33 mouse cellular contexts compared by ENCODE assay signal in the genomic region with DNA sequence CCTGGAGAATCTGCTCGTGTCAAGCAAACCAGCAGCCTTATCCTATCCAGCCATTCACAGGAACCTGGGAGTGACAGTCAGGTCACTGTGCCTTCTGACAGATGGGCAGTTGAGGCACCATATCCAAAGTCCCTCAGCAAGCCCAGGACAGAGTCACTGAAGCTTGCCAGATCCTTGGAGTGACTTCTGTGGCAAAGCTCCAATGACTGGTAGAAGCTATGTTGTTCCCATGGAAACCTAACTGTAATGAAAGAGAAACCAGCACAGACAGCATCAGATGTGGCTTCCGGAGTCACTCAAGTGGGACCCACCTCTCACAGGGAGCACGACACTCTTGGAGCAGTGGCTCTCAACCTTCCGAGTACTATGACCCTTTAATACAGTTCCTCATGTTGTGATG.
DNase-seq lines count a peak whose midpoint lies in the region; ATAC-seq and TF ChIP-seq lines count a peak whose summit lies in the region.
"Had no signal": no experiment of that assay in that cellular context is flagged by ENCODE, and none has a peak within 500 bp of the region (broad histone marks: within the 10 kb centered on the region; RNA-seq: fewer than 3 reads in every experiment).

No protein-coding gene starts in this region.

- DNase-seq in kidney, postnatal 0 days (ENCODE audit: low spot score), result peak; percentile 8
- no peak for DNase-seq in kidney, adult 2 months
- DNase-seq in midbrain, postnatal 0 days (ENCODE audit: low spot score), result peak; percentile 69
- no peak for DNase-seq in midbrain, embryonic 10.5 days (ENCODE audit: low spot score)
- DNase-seq in brain, adult 2 months (ENCODE audit: low read depth, low spot score), result peak; percentile 32
- DNase-seq in right cerebral cortex, adult 2 months (ENCODE audit: low spot score in 2 of 2), result no peak
- DNase-seq: adrenal gland, adult 2 months; adrenal gland, postnatal 36 days; cerebellum, adult 11 months; cerebellum, adult 9-10 months; embryo, embryonic 11 days; gastrocnemius, postnatal 36 days; heart, adult 18-20 months; heart, postnatal 36 days; kidney, adult 8-10 months; kidney, postnatal 14 days; layer of hippocampus, adult 9-11 months; liver, postnatal 0 days; lung, postnatal 36 days; retina, postnatal 1 day; right cerebral cortex, postnatal 4 days; thymus, adult 18-20 months; thymus, postnatal 25 days had no signal

- no peak for TF ChIP-seq POLR2A in kidney, adult 2 months (IDR thresholded peaks at IDR 0.05; ENCODE audit: low read depth, low read length)

- WGBS in forebrain, embryonic 15.5 days, result 69% methylated on average over 4 of the region's 4 CpGs
- WGBS in forebrain, embryonic 13.5 days, result 87% methylated on average over 4 of the region's 4 CpGs
- 60% methylated on average over 4 of the region's 4 CpGs for WGBS in kidney, postnatal 0 days
- WGBS in kidney, adult 2 months, result 45% methylated on average over 4 of the region's 4 CpGs
- 52% methylated on average over 4 of the region's 4 CpGs for WGBS in midbrain, postnatal 0 days
- 86% methylated on average over 4 of the region's 4 CpGs for WGBS in midbrain, embryonic 10.5 days

- H3K4me1 ChIP-seq in forebrain, embryonic 15.5 days, result 0 out of 2 replicates have a peak, but pooled peaks cover 5% of the 10 kb centered on the region
- H3K4me1 ChIP-seq in forebrain, embryonic 13.5 days, result peaks cover 8% of the 10 kb centered on the region; the same call in 1 of the 2 replicates
- H3K4me1 ChIP-seq in kidney, postnatal 0 days (replicated peaks; ENCODE audit: insufficient read depth, low read length), result no peaks in the 10 kb centered on the region
- H3K4me1 ChIP-seq in kidney, adult 2 months (ENCODE audit: control insufficient read depth, insufficient read depth, low read length), result no peaks in the 10 kb centered on the region
- 0 out of 2 replicates have a peak, but pooled peaks cover 6% of the 10 kb centered on the region for H3K4me1 ChIP-seq in midbrain, postnatal 0 days (ENCODE audit: insufficient read depth, low read length)
- peaks cover 14% of the 10 kb centered on the region for H3K4me1 ChIP-seq in midbrain, embryonic 10.5 days
- H3K4me1 ChIP-seq: embryonic facial prominence, embryonic 12.5 days; liver, embryonic 12.5 days had no signal

- H3K36me3 ChIP-seq in forebrain, embryonic 15.5 days, result no peaks in the 10 kb centered on the region
- H3K36me3 ChIP-seq in forebrain, embryonic 13.5 days (ENCODE audit: poor library complexity, severe bottlenecking), result no peaks in the 10 kb centered on the region
- H3K36me3 ChIP-seq in kidney, postnatal 0 days (ENCODE audit: insufficient read depth, low read length), result no peaks in the 10 kb centered on the region
- H3K36me3 ChIP-seq in kidney, adult 2 months (ENCODE audit: control insufficient read depth, insufficient read depth, low read length), result no peaks in the 10 kb centered on the region
- no peaks in the 10 kb centered on the region for H3K36me3 ChIP-seq in midbrain, postnatal 0 days (ENCODE audit: insufficient read depth, low read length)
- no peaks in the 10 kb centered on the region for H3K36me3 ChIP-seq in midbrain, embryonic 10.5 days
- H3K36me3 ChIP-seq: embryonic facial prominence, embryonic 12.5 days; liver, embryonic 12.5 days; neural tube, embryonic 13.5 days had no signal

- H3K27ac ChIP-seq in forebrain, embryonic 15.5 days (replicated peaks), result no peak overlapping the region
- no peak overlapping the region for H3K27ac ChIP-seq in forebrain, embryonic 13.5 days
- no peak overlapping the region for H3K27ac ChIP-seq in kidney, postnatal 0 days
- H3K27ac ChIP-seq in kidney, adult 2 months (ENCODE audit: insufficient read depth, low read depth, low read length), result no peak overlapping the region
- H3K27ac ChIP-seq in midbrain, postnatal 0 days (ENCODE audit: low read depth, low read length), result no peak overlapping the region
- H3K27ac ChIP-seq in midbrain, embryonic 10.5 days (replicated peaks), result no peak overlapping the region
- H3K27ac ChIP-seq: embryonic facial prominence, embryonic 12.5 days; hindbrain, embryonic 14.5 days; liver, embryonic 12.5 days; neural tube, embryonic 13.5 days; stomach, postnatal 0 days had no signal

- no peaks in the 10 kb centered on the region for H3K9me3 ChIP-seq in forebrain, embryonic 15.5 days
- no peaks in the 10 kb centered on the region for H3K9me3 ChIP-seq in forebrain, embryonic 13.5 days (replicated peaks)
- H3K9me3 ChIP-seq in kidney, postnatal 0 days (replicated peaks; ENCODE audit: low read length), result no peaks in the 10 kb centered on the region
- H3K9me3 ChIP-seq in midbrain, postnatal 0 days (ENCODE audit: low read length), result no peaks in the 10 kb centered on the region
- H3K9me3 ChIP-seq in midbrain, embryonic 10.5 days (replicated peaks), result no peaks in the 10 kb centered on the region
- H3K9me3 ChIP-seq: embryonic facial prominence, embryonic 12.5 days; liver, embryonic 12.5 days; neural tube, embryonic 13.5 days had no signal

- H3K4me2 ChIP-seq in forebrain, embryonic 15.5 days (replicated peaks), result no peak overlapping the region
- no peak overlapping the region for H3K4me2 ChIP-seq in forebrain, embryonic 13.5 days
- no peak overlapping the region for H3K4me2 ChIP-seq in kidney, postnatal 0 days (ENCODE audit: low read length)
- H3K4me2 ChIP-seq in midbrain, postnatal 0 days (ENCODE audit: low read depth, low read length, poor library complexity, severe bottlenecking), result no peak overlapping the region
- H3K4me2 ChIP-seq: embryonic facial prominence, embryonic 12.5 days; heart, embryonic 11.5 days; hindbrain, embryonic 14.5 days; liver, embryonic 12.5 days; neural tube, embryonic 13.5 days had no signal

- H3K4me3 ChIP-seq in forebrain, embryonic 15.5 days, result no peak overlapping the region
- H3K4me3 ChIP-seq in forebrain, embryonic 13.5 days, result no peak overlapping the region
- H3K4me3 ChIP-seq in kidney, postnatal 0 days (replicated peaks; ENCODE audit: low read depth, low read length), result no peak overlapping the region
- H3K4me3 ChIP-seq in kidney, adult 2 months (ENCODE audit: insufficient read depth, low read depth, low read length), result no peak overlapping the region
- no peak overlapping the region for H3K4me3 ChIP-seq in midbrain, postnatal 0 days (ENCODE audit: low read depth, low read length)
- H3K4me3 ChIP-seq in midbrain, embryonic 10.5 days, result no peak overlapping the region
- H3K4me3 ChIP-seq: embryonic facial prominence, embryonic 12.5 days; liver, embryonic 12.5 days; myocyte; neural tube, embryonic 13.5 days had no signal

- ATAC-seq in forebrain, embryonic 15.5 days (replicated peaks), result 0 out of 2 replicates have a peak, but pooled peaks have one; percentile 23
- no peak for ATAC-seq in forebrain, embryonic 13.5 days
- no peak; the same call in 1 of the 2 replicates for ATAC-seq in kidney, postnatal 0 days (replicated peaks; ENCODE audit: low FRiP score, low read depth)
- ATAC-seq in midbrain, postnatal 0 days (ENCODE audit: low FRiP score), result no peak
- ATAC-seq: liver, embryonic 12.5 days; liver, postnatal 0 days; midbrain, embryonic 16.5 days had no signal

- no peaks in the 10 kb centered on the region for H3K27me3 ChIP-seq in forebrain, embryonic 15.5 days
- no peaks in the 10 kb centered on the region for H3K27me3 ChIP-seq in forebrain, embryonic 13.5 days
- H3K27me3 ChIP-seq in kidney, postnatal 0 days (ENCODE audit: insufficient read depth, low read length), result no peaks in the 10 kb centered on the region
- H3K27me3 ChIP-seq in kidney, adult 2 months (replicated peaks; ENCODE audit: control insufficient read depth, insufficient read depth, low read length), result no peaks in the 10 kb centered on the region
- H3K27me3 ChIP-seq in midbrain, postnatal 0 days (ENCODE audit: insufficient read depth, low read length), result no peaks in the 10 kb centered on the region
- no peaks in the 10 kb centered on the region for H3K27me3 ChIP-seq in midbrain, embryonic 10.5 days (ENCODE audit: low read depth, poor library complexity, severe bottlenecking)
- H3K27me3 ChIP-seq: liver, embryonic 12.5 days; neural tube, embryonic 13.5 days had no signal

- no peak overlapping the region for H3K9ac ChIP-seq in forebrain, embryonic 15.5 days (replicated peaks)
- H3K9ac ChIP-seq in forebrain, embryonic 13.5 days, result no peak overlapping the region
- no peak overlapping the region for H3K9ac ChIP-seq in kidney, postnatal 0 days (ENCODE audit: low read depth, low read length)
- H3K9ac ChIP-seq in midbrain, postnatal 0 days (replicated peaks; ENCODE audit: low read length, poor library complexity, severe bottlenecking), result no peak overlapping the region
- H3K9ac ChIP-seq: embryonic facial prominence, embryonic 12.5 days; hindbrain, embryonic 14.5 days; liver, embryonic 12.5 days; liver, postnatal 0 days; neural tube, embryonic 13.5 days had no signal

- TF ChIP-seq CTCF in kidney, postnatal 0 days (IDR thresholded peaks at IDR 0.05; ENCODE audit: low read depth), result no peak
- no peak for TF ChIP-seq CTCF in kidney, adult 2 months (conservative IDR thresholded peaks at IDR 0.05; ENCODE audit: insufficient read depth, insufficient read length, low read depth, low read length)
- TF ChIP-seq CTCF in midbrain, postnatal 0 days (IDR thresholded peaks at IDR 0.05), result no peak

Comparison
In these comparisons a context has a peak if more than half of its experiments do, and no peak if none do; other contexts are left out.
1. DNase-seq: peak in kidney, postnatal 0 days (single experiment), midbrain, postnatal 0 days (single experiment) and brain, adult 2 months (single experiment); none in kidney, adult 2 months (single experiment), midbrain, embryonic 10.5 days (single experiment) and right cerebral cortex, adult 2 months (0 of 2).